Mouse (Mus musculus) lung, embryonic 14.5 days (tissue): ENCODE measurements at regions not wholly inside any gene's neighbourhood (a gene's known extent, or its start where the extent isn't known, plus 50 kb on each side); places are given as distances from the start of the nearest gene placed in this dataset.
A peak's percentile ranks its signal among the peaks of the same experiment; 100 is the strongest.

Experiments used
- ATAC-seq: fragments of 200-750 bp; cut with Nextera tagmentation; 2 replicates; pipeline ENCODE4 v1.8.0; 2017; ENCODE audit warnings: mild to moderate bottlenecking, moderate TSS enrichment, moderate library complexity; ENCODE audit not compliant: insufficient read depth
- DNase-seq: peaks from one replicate; pipeline ENCODE4 v3.0.0-alpha.2; 2015
- H3K27ac ChIP-seq: fragments of 300-500 bp; sonication (generic); 2 replicates; pipeline ENCODE4 v1.5.1; 2014; ENCODE audit warnings: low read depth, mild to moderate bottlenecking, moderate library complexity
- H3K27me3 ChIP-seq: fragments of 300-500 bp; sonication (generic); 2 replicates; pipeline ENCODE4 v1.6.1; 2014; ENCODE audit warnings: low read length, control low read depth; ENCODE audit not compliant: insufficient read depth
- H3K36me3 ChIP-seq: fragments of 300-500 bp; sonication (generic); 2 replicates; pipeline ENCODE4 v1.6.1; 2014; ENCODE audit warnings: control low read depth; ENCODE audit not compliant: insufficient read depth
- H3K4me1 ChIP-seq: fragments of 300-500 bp; sonication (generic); 2 replicates; pipeline ENCODE4 v1.6.1; 2014; ENCODE audit warnings: antibody characterized with exemption, control low read depth; ENCODE audit not compliant: insufficient read depth
- H3K4me2 ChIP-seq: fragments of 300-500 bp; sonication (generic); 2 replicates; pipeline ENCODE4 v1.6.1; 2014; ENCODE audit warnings: mild to moderate bottlenecking
- H3K4me3 ChIP-seq: fragments of 300-500 bp; sonication (generic); 2 replicates; pipeline ENCODE4 v1.5.1; 2014; ENCODE audit warnings: low read depth, low read length
- H3K9ac ChIP-seq: fragments of 300-500 bp; sonication (generic); 2 replicates; pipeline ENCODE4 v1.6.1; 2014
- H3K9me3 ChIP-seq: fragments of 300-500 bp; sonication (generic); 2 replicates; pipeline ENCODE4 v1.6.1; 2016; ENCODE audit warnings: low read depth, low read length, control low read depth
- CTCF ChIP-seq: IDR thresholded peaks from 2 replicates; pipeline ENCODE4 v1.5.1; 2016; ENCODE audit warnings: antibody characterized with exemption, low read depth
- WGBS: fragments of 180-500 bp; shearing (Covaris S2); extraction: QIAGEN DNeasy Blood & Tissue Kit; methylation state at CpG from one replicate; pipeline ENCODE4 v1.1.7; 2014; 5-methylcytosine and 5-hydroxymethylcytosine counted together

- no peak overlapping the region for H3K4me2 ChIP-seq
- no peak for TF ChIP-seq CTCF
- peaks cover 2% of the 10 kb centered on the region; the same call in 1 of the 2 replicates for H3K4me1 ChIP-seq
- DNase-seq = no peak
- no peak overlapping the region for H3K9ac ChIP-seq
- H3K4me3 ChIP-seq = no peak overlapping the region
- no peaks in the 10 kb centered on the region for H3K9me3 ChIP-seq
- no peak overlapping the region for H3K27ac ChIP-seq
- no peaks in the 10 kb centered on the region for H3K27me3 ChIP-seq
- no peak for ATAC-seq
- no peaks in the 10 kb centered on the region for H3K36me3 ChIP-seq
- 81% methylated on average over 8 of the region's 8 CpGs for WGBS
Observed at GRCm38 (mm10) chr16:93417831-93418230, 186.0 kb downstream of the Setd4 start.

- no peaks in the 10 kb centered on the region for H3K4me1 ChIP-seq
- 18% methylated on average over 16 of the region's 16 CpGs for WGBS
- DNase-seq = peak; percentile 73
- no peaks in the 10 kb centered on the region; the same call in 1 of the 2 replicates for H3K9me3 ChIP-seq
- H3K4me2 ChIP-seq = no peak overlapping the region
- no peak overlapping the region for H3K9ac ChIP-seq
- H3K36me3 ChIP-seq = no peaks in the 10 kb centered on the region
- no peak overlapping the region for H3K4me3 ChIP-seq
- no peaks in the 10 kb centered on the region for H3K27me3 ChIP-seq
- TF ChIP-seq CTCF = no peak
- ATAC-seq = peak; percentile 60; the same call in 1 of the 2 replicates
- no peak overlapping the region for H3K27ac ChIP-seq
Observed at GRCm38 (mm10) chr16:93392024-93392675, 211.7 kb downstream of the Setd4 start.

GRCm38 (mm10) chr16:93387578-93388116, 216.2 kb downstream of the Setd4 start:
- DNase-seq = no peak
- WGBS = 66% methylated on average over 11 of the region's 11 CpGs
- Histone ChIP-seq H3K36me3 (no peaks in the 10 kb centered on the region), H3K27ac (no peak overlapping the region), H3K9me3 (no peaks in the 10 kb centered on the region; the same call in 1 of the 2 replicates), H3K4me3 (no peak overlapping the region), H3K4me2 (no peak overlapping the region), H3K4me1 (0 out of 2 replicates have a peak, but pooled peaks cover 3% of the 10 kb centered on the region), H3K9ac (no peak overlapping the region), H3K27me3 (no peaks in the 10 kb centered on the region)
- ATAC-seq = no peak
- TF ChIP-seq CTCF = no peak

- no peak for TF ChIP-seq CTCF
- Histone ChIP-seq H3K4me1 (peaks cover 8% of the 10 kb centered on the region; the same call in 1 of the 2 replicates), H3K4me2 (no peak overlapping the region), H3K9me3 (no peaks in the 10 kb centered on the region), H3K4me3 (no peak overlapping the region), H3K27ac (no peak overlapping the region), H3K9ac (no peak overlapping the region), H3K36me3 (no peaks in the 10 kb centered on the region), H3K27me3 (no peaks in the 10 kb centered on the region)
- 21% methylated on average over 8 of the region's 8 CpGs for WGBS
- DNase-seq (peak; percentile 12), ATAC-seq (peak; percentile 10; the same call in 1 of the 2 replicates)
Observed at GRCm38 (mm10) chr16:93384039-93384537, 219.8 kb downstream of the Setd4 start.

- WGBS = 60% methylated on average over 3 of the region's 3 CpGs
- no peak overlapping the region for H3K4me3 ChIP-seq
- H3K27me3 ChIP-seq = no peaks in the 10 kb centered on the region
- H3K4me2 ChIP-seq = no peak overlapping the region
- no peaks in the 10 kb centered on the region for H3K9me3 ChIP-seq
- no peak overlapping the region for H3K27ac ChIP-seq
- H3K9ac ChIP-seq = no peak overlapping the region
- no peak for TF ChIP-seq CTCF
- H3K4me1 ChIP-seq = peaks cover 8% of the 10 kb centered on the region; the same call in 1 of the 2 replicates
- no peaks in the 10 kb centered on the region for H3K36me3 ChIP-seq
- no peak for ATAC-seq
- DNase-seq = no peak
Observed at GRCm38 (mm10) chr16:93382945-93383344, 220.9 kb downstream of the Setd4 start.

- H3K4me2 ChIP-seq = no peak overlapping the region
- H3K36me3 ChIP-seq = no peaks in the 10 kb centered on the region
- no peaks in the 10 kb centered on the region for H3K27me3 ChIP-seq
- H3K9ac ChIP-seq = no peak overlapping the region
- ATAC-seq = 0 out of 2 replicates have a peak, but pooled peaks have one; percentile 42
- H3K27ac ChIP-seq = no peak overlapping the region; the same call in 1 of the 2 replicates
- no peaks in the 10 kb centered on the region for H3K9me3 ChIP-seq
- TF ChIP-seq CTCF = no peak
- no peak for DNase-seq
- peaks cover 8% of the 10 kb centered on the region; the same call in 1 of the 2 replicates for H3K4me1 ChIP-seq
- WGBS = 60% methylated on average over 13 of the region's 13 CpGs
- H3K4me3 ChIP-seq = no peak overlapping the region
Observed at GRCm38 (mm10) chr16:93380717-93381671, 222.9 kb downstream of the Setd4 start.

- Histone ChIP-seq H3K9me3 (no peaks in the 10 kb centered on the region), H3K4me3 (no peak overlapping the region), H3K9ac (no peak overlapping the region), H3K4me2 (no peak overlapping the region), H3K27me3 (no peaks in the 10 kb centered on the region), H3K27ac (no peak overlapping the region), H3K36me3 (no peaks in the 10 kb centered on the region), H3K4me1 (peaks cover 8% of the 10 kb centered on the region; the same call in 1 of the 2 replicates)
- TF ChIP-seq CTCF = no peak
- no peak for ATAC-seq
- DNase-seq = peak; percentile 38
- WGBS = 47% methylated on average over 4 of the region's 4 CpGs
Observed at GRCm38 (mm10) chr16:93380117-93380516, 223.7 kb downstream of the Setd4 start.
